Mouse (Mus musculus) cerebellum, adult 8-10 months (tissue): ENCODE data around the gene Olfr559.

Experiments used
- DNase-seq: peaks from one replicate; pipeline ENCODE4 v3.0.0; 2022

Gene Olfr559

GRCm38 (mm10) chr7:102727391-102727790, at the start of gene Olfr559:
Gene Olfr559, minus strand, starts transcription at chr7:102727491.
- DNase-seq: no peak

- no peak for DNase-seq
Measured at GRCm38 (mm10) chr7:102770921-102771320, 43.6 kb upstream of the Olfr559 start, which contains the start of gene Olfr561. Gene Olfr561, plus strand, starts transcription at chr7:102771221.

- no peak for DNase-seq
Measured at GRCm38 (mm10) chr7:102759266-102759665, 32.0 kb upstream of the Olfr559 start, which contains the start of the genes Olfr560 and Olfr78. Gene Olfr560, minus strand, starts transcription at chr7:102759366. Gene Olfr78, minus strand, starts transcription at chr7:102759471.

DNA sequence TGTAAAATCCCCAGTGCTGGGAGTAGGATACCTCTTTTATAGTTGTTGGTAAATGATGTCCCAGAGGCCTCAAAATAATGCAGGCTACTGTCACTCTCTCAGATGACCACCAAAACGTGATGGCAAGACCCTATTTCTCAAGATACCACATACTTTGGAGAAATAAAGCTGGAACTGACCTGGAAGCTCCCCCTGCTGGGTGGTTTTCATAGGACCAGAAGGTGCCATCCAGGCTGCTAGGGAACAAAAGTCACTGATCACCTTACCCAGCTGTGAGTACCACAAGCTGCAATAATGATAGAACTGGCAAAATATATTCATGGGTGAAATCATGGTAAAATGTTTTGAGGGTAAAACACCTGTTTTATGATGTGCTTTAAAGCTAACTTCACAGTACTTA, 24.8 kb upstream of the Olfr559 start:
- DNase-seq: no peak

- no peak for DNase-seq
Measured at GRCm38 (mm10) chr7:102737705-102738104, 10.4 kb upstream of the Olfr559 start.

GRCm38 (mm10) chr7:102733793-102734192, 6.5 kb upstream of the Olfr559 start:
- no peak for DNase-seq

- DNase-seq: no peak
Measured at GRCm38 (mm10) chr7:102718970-102719369, 8.3 kb downstream of the Olfr559 start, which contains the start of gene Olfr33. Gene Olfr33, minus strand, starts transcription at chr7:102719070.

- no peak for DNase-seq
Measured at GRCm38 (mm10) chr7:102701915-102702314, 25.4 kb downstream of the Olfr559 start, which contains the start of gene Olfr558. Gene Olfr558, plus strand, starts transcription at chr7:102702215.

GRCm38 (mm10) chr7:102698461-102698860, 28.8 kb downstream of the Olfr559 start:
- peak; percentile 14 for DNase-seq

DNA sequence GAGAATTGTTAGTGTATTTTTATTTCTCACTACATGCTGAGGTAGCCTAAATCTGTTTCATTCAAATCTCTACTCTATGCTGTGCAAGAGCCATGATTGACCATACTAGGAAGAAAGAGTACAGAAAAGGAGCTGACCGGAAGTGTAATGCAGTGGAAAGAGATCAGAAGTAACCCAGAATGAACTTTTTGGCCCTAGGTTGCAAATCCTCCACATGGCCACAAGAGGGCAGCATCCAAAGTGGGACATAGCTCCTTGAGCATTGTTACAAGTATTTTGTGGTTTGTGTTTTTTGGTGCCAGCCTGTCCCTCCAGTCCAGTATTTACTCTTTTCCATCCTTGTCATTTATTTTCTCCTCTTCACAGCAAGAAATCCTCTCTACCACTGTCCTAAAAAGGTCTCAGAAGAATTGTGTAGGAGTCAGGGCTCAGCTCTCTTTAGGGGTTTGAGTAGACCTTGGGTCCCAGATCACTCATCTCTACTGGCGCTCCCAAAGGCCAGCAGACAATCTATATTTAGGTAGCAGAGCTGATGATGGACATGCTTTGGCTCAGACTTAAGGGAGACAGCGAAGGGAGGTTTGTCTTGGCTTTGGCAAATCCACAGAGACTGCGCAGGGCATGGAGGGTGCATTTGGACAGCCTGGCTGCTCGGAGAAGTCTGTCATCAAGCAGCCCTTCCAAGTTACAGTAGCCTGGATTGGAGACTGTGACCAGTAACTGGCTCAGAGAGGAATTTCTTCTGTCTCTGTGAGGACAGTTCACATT, 31.7 kb downstream of the Olfr559 start, which contains the start of gene Olfr557:
Olfr557 (plus strand) TSS at position 553 of the 768 bp plus-strand sequence.
- DNase-seq: peak; percentile 5

DNA sequence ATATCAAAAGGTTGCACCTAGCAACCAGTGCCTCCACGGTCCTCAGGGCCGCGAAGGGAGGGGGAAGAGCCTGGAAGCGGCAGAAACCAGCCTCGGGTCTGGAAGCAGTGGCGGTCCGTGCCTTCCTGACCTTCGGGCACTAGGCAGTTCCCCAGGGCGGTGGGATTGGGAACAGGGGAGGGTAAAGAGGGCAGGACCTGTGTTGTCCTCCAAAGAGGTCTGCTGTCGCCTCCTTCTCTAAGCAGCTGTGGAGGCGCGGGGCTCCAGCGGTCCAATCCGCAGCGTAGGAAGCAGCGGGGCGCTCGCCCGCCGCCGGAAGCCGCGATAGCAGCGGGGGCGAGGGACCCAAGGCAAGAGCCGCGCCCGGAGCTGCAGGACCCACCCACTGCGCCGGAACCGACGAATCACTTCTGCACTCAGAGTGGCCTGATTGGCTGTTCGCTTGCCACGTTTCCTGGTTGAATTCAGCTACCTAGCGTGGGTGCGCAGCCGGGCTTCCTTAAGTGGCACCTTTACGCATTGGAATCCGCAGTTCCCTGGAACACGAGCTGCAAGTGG, 40.3 kb downstream of the Olfr559 start, which contains the start of gene Trim68:
Trim68 (minus strand) TSS at position 384 of the 558 bp plus-strand sequence.
- peak; percentile 39 for DNase-seq

- DNase-seq: no peak
Measured at GRCm38 (mm10) chr7:102681916-102682315, 45.4 kb downstream of the Olfr559 start.

GRCm38 (mm10) chr7:102676225-102676624, 51.1 kb downstream of the Olfr559 start:
- DNase-seq: no peak
